Mouse (Mus musculus) heart, adult 2 months (tissue): Measurements from ENCODE around the gene Gp1ba.

Source experiments
- CTCF ChIP-seq: fragments of 200-600 bp; IDR thresholded peaks from 2 replicates; pipeline ENCODE4 v1.8.1; 2022; ENCODE audit warnings: antibody characterized with exemption, mild to moderate bottlenecking, moderate library complexity
- POLR2A ChIP-seq: fragments of 200-500 bp; IDR thresholded peaks from 2 replicates; pipeline ENCODE4 v1.6.1; 2011; ENCODE audit warnings: mild to moderate bottlenecking, low read depth, low read length, control low read depth; ENCODE audit not compliant: insufficient read depth

DNA sequence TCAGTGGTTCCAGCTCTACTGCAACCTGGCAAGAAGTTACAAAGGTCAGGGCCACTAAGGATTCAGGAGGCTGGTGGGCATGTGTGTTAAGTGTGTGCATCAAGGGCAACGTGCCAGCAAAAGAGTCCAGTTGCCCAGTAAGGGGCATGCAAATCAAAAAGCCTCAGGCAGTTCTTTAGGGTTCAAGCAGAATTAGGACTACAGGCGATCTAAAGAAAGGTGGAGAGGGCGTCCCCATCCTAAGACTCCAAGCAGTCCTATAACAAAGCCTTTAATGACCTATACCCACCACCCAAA, 7.3 kb downstream of the Gp1ba start:
- no peak for TF ChIP-seq CTCF
- TF ChIP-seq POLR2A = no peak
